Mouse (Mus musculus): ENCODE measurements around the gene Traf6. TPM values are rescaled to one million over a fixed set of nuclear protein-coding genes. Genes with fewer than 3 reads are reported as not detected.
"Not testable (repeated sequence)": the region's sequence is repeated elsewhere in the genome, so short reads cannot be mapped to it uniquely, and the experiment has no call there.

The Traf6 gene
- polyA plus RNA-seq, 1 experiment from 2014 or later = 6.6 TPM

DNA sequence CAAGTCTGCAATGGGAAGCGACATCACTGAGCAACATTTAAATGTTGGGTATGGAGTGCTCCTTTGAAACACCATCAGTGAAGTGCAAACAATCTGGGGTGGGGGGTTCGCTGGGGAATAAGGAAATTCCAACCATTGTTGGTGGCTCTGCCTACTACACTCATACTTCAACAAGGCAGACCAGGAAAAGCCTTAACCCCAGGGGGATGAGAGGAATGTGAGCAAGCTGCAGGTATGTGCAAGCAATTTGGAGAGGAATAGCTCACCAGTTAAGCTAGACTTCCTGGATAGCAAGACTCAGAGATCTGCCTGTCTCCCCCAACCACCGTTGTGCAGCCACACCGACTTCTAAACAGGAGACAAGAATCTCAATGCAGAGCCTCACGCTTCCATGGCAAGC is 61.7 kb downstream of the Traf6 start:
- Histone ChIP-seq H3K9ac (no peak overlapping the region), H3K4me2 (no peak overlapping the region), H3K27ac (no peak overlapping the region), H3K36me3 (no peaks in the 10 kb centered on the region), H3K27me3 (no peaks in the 10 kb centered on the region), H3K4me3 (no peak overlapping the region), H3K4me1 (replicated peaks) (no peaks in the 10 kb centered on the region), H3K9me3 (no peaks in the 10 kb centered on the region)
- no peak for ATAC-seq (ENCODE audit: low FRiP score)
- 72% methylated on average over 5 of the region's 5 CpGs for WGBS

DNA sequence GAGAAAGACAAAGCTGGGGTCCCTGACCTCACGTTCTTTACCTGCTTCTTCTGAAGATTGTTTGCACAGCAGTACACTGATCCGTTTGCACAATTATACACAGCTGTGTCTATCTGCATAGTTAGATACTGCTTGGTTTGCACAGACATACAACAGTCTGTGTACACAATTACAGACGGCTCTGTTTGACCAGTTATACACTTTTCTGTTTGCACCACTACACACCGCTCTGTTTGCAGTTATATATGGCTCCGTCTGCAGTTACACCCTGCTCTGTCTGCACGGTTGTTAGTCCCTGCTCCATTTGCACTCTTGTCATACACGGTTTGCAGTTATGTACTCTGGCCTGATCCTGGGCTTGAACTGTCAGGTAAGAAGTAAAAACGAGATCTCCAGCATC is 63.4 kb downstream of the Traf6 start:
- no peak for ATAC-seq (ENCODE audit: low FRiP score)
- H3K4me3 ChIP-seq = no peak overlapping the region

DNA sequence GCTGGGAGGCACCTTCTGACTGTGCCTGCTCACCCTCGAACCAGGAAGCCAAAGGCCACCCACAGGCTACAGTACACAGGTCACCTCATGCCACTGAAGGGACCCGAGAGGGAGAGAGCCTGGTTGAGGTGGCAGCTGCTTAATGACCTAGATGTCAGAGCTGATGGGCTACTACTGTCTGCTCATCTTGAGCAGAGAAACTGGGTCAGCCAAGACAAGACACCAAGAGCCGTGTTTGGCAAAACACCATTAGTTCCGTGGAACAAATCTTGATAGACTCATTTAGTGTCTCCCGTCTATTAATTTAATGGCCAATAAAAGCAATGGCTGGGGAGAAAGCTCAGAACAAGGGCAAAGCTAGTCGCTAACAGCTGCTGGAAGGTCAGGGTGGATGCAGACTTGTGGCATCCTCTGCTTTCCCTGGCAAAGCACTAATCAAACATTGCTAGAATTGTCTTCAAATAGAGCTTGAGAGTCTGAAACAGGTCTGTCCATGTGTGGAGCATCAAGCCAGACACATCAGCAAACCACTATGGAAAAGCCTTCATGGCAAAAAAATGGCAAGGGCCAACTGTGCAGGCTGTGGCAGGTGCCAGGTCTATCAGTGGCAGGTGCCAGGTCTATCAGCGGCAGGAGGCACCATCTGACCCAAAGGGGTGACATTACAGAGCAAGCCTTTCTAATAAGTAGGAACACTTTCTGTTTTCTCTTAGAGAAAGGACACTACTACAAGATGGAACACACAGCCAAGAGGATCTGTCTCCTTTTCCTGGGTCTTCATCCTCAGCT is 64.0 kb downstream of the Traf6 start:
- ATAC-seq (ENCODE audit: low FRiP score) = no peak
- Histone ChIP-seq H3K4me1 (replicated peaks) (no peaks in the 10 kb centered on the region), H3K36me3 (no peaks in the 10 kb centered on the region), H3K9ac (no peak overlapping the region), H3K4me2 (no peak overlapping the region), H3K9me3 (no peaks in the 10 kb centered on the region), H3K27ac (no peak overlapping the region), H3K27me3 (no peaks in the 10 kb centered on the region), H3K4me3 (no peak overlapping the region)
- WGBS = 82% methylated on average over 7 of the region's 7 CpGs

More for the DNA sequence above, 63.4 kb downstream of the Traf6 start:
- Histone ChIP-seq H3K27ac (no peak overlapping the region), H3K9ac (no peak overlapping the region), H3K36me3 (no peaks in the 10 kb centered on the region), H3K27me3 (no peaks in the 10 kb centered on the region), H3K9me3 (no peaks in the 10 kb centered on the region), H3K4me1 (replicated peaks) (no peaks in the 10 kb centered on the region), H3K4me2 (no peak overlapping the region)
- WGBS = 87% methylated on average over 8 of the region's 8 CpGs

DNA sequence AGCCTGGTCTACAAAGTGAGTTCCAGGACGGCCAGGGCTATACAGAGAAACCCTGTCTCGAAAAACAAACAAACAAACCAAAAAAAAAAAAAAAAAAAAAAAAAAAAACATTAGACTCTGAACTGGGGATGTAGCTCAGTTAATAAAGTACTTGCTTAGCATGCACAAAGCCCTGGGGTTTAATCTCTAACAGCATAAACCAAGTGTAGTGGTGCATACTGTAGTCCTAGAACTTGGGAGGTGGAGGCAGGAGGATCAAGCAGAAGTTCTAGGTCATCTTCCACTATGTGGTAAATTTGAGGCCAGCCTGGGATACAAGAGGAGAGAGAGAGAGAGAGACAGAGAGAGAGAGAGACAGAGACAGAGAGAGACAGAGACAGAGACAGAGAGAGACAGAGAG is 67.4 kb downstream of the Traf6 start:
- H3K4me2 ChIP-seq; H3K9ac ChIP-seq; H3K4me1 ChIP-seq (replicated peaks); H3K36me3 ChIP-seq; H3K27me3 ChIP-seq; H3K9me3 ChIP-seq; H3K4me3 ChIP-seq; ATAC-seq (ENCODE audit: low FRiP score); H3K27ac ChIP-seq: not testable (repeated sequence)
- WGBS = 79% methylated on average over 2 of the region's 2 CpGs

DNA sequence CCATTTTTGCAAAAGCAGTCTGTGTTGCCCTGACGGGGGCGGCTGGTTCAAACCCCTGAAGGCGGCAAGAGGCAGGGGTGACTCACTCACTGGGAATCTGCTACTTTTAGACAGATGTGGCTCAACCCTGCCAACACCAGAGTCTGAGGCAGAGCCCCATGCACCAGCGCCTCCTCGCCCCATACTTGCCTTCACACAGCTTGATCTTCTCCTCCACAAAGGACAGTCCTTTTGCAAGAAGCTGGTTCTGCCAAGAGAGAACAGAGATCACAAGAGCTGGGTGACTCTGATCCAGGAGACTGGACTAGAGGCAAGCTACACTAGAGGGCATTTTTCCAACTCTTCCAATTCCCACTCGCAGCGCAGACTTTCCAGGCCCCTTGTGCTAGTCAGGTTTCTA is 68.3 kb downstream of the Traf6 start:
- Histone ChIP-seq H3K36me3 (no peaks in the 10 kb centered on the region), H3K9me3 (no peaks in the 10 kb centered on the region), H3K4me2 (no peak overlapping the region), H3K9ac (no peak overlapping the region), H3K27ac (no peak overlapping the region), H3K4me1 (replicated peaks) (no peaks in the 10 kb centered on the region), H3K4me3 (no peak overlapping the region), H3K27me3 (no peaks in the 10 kb centered on the region)
- no peak for ATAC-seq (ENCODE audit: low FRiP score)
- WGBS = 93% methylated on average over 7 of the region's 7 CpGs

Other genes with a start within 250 kb of the Traf6 start
- gene Rag2, start 53.7 kb upstream of the Traf6 start, polyA plus RNA-seq (2015; fragmentation: Nextera tagmentation; extraction: Ambion mirVana) = 0.14 TPM in 1 of 2 replicates, not detected in the other
- gene Rag1, start 28.9 kb upstream of the Traf6 start, polyA plus RNA-seq (2015; fragmentation: Nextera tagmentation; extraction: Ambion mirVana) = 0.09 TPM in 2 replicates
- gene B230118H07Rik, start 28.9 kb upstream of the Traf6 start, polyA plus RNA-seq (2015; fragmentation: Nextera tagmentation; extraction: Ambion mirVana) = 59.8 and 62.5 TPM in 2 replicates
- 5.7 and 6.8 TPM in 2 replicates for gene Prr5l, start 204.6 kb downstream of the Traf6 start, polyA plus RNA-seq (2015; fragmentation: Nextera tagmentation; extraction: Ambion mirVana)
- gene Commd9, start 207.8 kb downstream of the Traf6 start, polyA plus RNA-seq (2015; fragmentation: Nextera tagmentation; extraction: Ambion mirVana) = 99.8 and 110 TPM in 2 replicates

Data from hindbrain, embryonic 13.5 days (tissue).